Mouse (Mus musculus): ENCODE measurements around the gene Pnkd.
"Not testable (repeated sequence)": the region's sequence is repeated elsewhere in the genome, so short reads cannot be mapped to it uniquely, and the experiment has no call there.

The Pnkd gene

GRCm38 (mm10) chr1:74298157-74298750 is 13.5 kb downstream of the Pnkd start:
- DNase-seq = peak; percentile 22

DNA sequence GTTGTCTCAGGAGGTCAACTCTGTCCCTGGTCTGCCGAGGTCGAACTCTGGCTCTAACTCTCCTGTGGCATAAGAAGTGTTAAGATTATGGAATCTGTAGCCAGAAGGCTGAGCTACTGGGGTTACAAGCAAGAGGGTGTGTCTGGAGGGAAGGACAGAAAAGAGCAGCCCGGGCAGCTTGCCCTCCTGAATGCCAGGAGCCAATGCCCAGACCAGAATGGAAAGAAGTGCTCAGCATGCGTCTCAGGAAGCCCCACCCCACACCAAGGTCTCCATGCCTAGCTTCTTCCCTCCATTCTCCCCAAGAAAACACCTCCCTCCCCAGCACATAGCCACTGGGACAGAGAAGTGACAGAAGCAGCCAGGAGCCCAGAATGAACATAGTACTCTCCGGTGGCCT is 14.3 kb downstream of the Pnkd start:
- DNase-seq = peak; percentile 75

DNA sequence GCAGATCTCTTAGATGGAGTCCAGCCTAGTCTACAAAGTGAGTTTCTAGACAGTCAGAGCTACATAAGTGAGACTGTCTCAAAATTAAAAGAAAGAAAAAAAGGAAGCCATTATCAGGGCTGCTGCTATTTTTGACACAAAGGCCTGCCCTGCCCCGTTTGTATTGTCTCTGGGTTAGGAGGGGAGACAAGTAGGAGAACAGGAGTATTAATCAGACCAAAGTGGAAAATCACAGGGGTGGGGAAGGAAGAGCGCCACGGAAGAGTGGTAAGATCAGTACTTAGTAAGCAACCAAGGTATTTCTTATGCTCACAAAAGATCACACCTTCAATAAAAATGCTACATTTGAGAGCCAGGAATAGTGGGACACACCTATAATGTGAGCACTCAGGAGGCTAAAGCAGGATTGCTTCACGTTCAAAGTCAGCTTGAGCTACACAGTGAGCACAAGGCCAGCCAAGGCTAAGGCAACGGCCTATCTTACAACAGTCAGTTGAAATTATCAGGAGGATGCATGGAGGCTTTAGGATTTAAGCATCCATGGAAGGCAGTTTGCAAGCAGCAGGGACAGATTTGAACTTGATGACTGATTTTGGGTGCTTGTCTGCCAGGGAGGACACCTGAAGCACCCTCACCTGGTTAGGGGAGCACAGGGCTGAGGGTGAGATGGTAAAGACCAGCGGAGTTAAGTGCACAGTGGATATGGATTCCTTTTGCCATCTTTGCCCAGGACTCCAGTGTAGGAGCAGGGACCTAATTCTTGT is 15.8 kb downstream of the Pnkd start:
- DNase-seq = no peak

GRCm38 (mm10) chr1:74302229-74302628 is 17.5 kb downstream of the Pnkd start:
- DNase-seq = no peak

DNA sequence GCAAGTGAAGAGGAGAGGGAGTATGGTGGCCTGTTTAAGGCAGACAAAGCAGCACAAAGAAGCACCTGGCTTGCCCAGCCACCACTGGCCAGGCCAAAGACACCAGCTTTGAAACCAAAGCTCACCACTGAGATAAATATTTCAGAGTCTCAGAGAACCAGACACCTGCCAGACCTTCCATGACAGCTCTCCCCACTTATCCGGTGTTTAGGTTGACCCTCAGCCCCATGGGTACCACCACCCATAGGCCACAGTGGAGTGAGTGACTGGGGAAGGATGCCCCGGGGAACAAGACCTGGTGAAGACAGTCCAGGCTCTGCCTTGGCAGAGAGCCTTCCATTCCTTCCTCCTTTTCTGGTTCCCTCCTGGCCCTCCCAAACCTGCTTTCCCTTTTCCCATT is 18.1 kb downstream of the Pnkd start:
- DNase-seq = peak; percentile 50

GRCm38 (mm10) chr1:74303509-74304338 is 19.0 kb downstream of the Pnkd start:
- peak; percentile 69 for DNase-seq

DNA sequence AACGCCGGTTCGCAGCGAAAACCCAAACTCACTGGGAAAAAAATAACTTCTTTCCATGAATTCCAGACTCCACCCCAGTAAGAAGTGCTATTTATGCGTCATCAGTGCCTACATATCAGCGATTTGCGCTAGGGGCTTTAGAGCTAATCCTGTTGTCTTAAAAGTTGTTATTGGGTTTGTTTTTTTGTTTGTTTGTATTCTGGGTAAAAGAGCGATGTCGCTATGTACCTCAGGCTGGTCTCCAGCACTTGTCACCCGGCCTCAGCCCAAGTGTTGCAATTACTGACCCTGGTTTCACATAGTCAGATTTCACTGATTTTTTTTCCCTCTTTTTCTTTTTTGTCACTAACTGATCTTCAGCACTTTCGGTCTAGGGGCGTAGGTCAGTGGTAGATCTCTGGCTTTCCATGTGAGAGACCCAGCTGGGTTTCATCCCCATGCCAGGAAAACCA is 19.6 kb downstream of the Pnkd start:
- no peak for DNase-seq

GRCm38 (mm10) chr1:74304946-74305345 is 20.2 kb downstream of the Pnkd start:
- DNase-seq = peak; percentile 20

DNA sequence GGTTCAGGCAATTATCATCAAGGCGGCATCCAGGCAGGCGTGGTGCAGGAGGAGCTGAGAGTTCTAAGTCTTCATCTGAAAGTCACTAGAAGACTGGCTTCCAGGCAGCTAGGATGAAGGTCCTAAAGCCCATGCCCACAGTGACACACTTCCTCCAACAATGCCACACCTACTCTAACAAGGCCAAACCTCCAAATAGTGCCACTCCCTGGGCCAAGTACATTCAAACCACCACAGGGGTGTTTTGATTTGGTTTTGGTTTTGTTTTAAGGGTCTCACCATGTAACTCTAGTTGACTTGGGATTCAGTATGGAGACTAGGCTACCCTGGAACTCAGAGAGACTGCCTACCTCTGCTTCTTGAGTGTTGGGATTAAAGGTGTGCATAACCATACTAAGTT is 20.8 kb downstream of the Pnkd start, which contains the start of gene Tmbim1:
Gene Tmbim1, minus strand, starts transcription at position 101 of the 400 bp plus-strand sequence.
- DNase-seq = no peak

- DNase-seq = no peak
Measured at GRCm38 (mm10) chr1:74307146-74307545, 22.4 kb downstream of the Pnkd start.

DNA sequence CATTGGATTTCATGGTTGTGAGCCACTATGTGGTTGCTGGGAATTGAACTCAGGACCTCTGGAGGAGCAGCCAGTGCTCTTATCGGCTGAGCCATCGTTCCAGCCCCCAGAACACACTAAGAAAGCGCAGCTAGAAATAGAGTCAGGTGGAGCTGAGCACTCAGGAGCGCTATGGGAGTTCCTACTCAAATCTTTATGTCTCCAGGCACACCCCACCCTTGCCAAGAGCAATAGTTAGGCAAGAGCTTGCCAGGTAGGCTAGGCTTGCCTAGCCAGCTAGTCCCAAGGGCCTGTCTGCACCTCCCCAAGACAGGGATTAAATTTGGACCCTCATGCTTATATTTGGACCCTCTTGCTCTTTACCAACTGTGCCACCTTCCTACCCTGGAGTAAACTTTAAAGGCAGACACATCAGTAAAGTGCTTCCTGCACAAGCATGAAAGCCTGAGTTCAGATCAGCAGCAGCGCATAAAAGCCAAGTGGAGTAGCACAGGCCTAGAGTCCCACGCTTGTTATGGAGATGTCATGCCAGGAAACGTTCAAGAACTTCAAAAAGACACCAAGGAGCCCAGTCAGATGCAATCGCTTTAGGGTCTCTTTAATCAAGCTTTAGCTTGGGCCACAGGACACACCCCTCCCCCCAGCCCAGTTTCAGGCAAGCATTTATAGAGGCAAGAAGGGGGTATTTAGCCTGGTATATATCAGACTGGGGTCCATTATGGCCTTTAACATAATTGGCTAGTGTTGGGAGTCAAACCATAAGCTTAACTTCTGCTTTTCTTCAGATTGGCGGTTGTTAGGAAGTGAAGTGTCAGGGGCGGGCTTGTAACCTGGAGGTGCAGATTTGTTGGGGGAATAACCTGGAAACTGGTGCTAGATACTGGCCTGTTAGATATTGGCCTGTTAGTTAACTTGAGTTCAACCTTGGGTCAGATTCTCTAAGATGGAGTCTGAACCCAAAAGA is 23.6 kb downstream of the Pnkd start:
- DNase-seq = no peak

DNA sequence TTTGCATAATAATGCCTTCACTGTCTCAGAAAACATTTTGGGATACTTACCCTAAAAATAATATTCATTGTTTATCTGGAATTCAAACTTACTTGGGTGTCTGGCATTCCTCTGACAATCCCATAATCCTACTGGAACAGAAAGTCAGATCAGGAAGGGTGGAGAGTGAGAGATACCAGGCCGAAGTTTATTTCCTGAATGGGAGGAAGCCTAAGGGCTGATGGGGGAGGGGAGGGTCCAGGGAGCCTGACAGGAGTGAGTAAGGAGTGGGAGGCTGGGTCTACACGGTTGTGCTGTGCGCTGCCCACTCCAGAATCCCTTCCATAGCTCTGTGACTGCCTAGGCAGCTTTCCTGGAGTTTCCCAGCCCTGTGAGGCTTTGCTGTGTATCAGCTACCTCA is 25.0 kb downstream of the Pnkd start:
- no peak for DNase-seq

DNA sequence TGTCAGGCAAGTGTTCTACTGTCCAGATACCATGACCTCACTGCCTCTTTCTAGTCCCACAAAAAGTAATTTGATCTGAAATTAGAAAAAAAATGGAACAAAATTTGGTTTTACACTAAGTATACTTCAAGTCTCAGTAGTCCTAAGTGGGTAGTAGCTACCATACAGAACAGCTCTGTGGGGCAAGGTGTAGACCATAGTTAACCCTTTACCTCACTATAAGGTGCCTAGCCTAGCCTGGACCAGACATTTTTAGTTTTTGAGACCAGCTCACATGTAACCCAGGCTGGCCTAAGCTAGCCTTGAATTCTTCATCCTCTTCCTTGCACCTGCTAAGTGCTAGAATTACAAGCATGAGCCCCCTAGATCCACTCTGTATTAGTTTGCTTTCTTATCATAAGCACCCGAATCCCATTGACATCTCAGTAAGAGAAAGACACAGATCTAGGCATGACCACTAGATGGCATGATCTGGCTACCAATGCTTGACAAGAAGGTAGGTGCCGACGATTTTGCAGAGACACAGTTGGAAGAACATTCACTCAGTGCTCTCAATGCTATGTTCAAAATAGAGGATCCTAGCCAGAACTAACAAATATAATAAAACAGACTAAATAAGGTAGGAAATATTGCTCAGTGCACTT is 28.4 kb downstream of the Pnkd start:
- peak; percentile 69 for DNase-seq

GRCm38 (mm10) chr1:74314796-74315195 is 30.1 kb downstream of the Pnkd start:
- no peak for DNase-seq

DNA sequence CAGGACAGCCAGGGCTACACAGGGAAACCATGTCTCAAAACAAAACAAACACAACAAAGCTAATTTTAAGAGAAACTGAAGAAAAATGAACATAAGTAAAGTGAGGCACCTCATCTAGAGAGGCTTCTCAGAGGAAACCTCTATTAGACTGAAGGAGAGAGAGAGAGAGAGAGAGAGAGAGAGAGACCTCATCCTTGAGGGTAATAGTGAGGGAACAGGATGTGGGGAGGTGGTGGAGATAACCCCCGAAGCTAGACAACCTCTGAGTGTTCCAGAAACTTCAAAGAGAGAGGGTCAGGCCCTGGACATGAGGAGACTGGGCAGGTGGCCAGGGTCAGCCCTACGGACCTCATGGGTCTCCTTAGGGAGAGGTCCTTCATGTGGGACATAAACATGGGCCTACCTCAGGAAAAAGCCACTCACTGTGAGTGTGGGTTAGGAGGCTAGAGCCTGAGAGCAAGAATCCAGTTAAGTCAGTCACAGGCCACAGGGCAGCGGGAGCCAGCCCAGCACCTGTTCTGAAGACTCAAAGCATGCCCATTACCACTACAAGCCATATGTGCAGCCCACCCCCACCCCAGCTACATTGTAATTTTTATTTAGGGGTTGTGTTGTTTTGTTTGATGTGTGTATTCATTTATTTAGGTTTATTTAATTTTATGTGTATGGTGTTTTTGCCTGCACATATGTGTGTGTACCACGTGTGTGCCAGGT is 31.5 kb downstream of the Pnkd start:
- no peak for DNase-seq

DNA sequence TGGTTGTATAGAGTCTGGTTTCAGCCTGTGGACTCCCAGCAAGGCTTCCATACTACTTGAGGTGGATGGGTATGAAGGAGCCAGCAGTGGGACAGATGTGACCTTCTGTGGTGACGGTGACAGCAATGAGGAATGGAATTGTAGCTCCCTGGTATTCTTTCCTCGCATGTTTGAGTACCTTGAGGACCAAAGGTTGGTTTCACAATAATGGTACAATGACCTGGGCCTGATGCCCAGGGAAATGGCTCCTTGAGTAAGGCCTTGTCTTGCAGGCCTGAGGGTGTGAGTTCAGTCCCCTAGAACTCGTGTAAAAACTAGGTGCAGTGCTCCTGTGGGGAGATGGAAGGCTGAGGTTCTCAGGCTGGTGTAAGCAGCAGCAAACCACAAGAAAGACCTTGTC is 34.0 kb downstream of the Pnkd start:
- DNase-seq = no peak

DNA sequence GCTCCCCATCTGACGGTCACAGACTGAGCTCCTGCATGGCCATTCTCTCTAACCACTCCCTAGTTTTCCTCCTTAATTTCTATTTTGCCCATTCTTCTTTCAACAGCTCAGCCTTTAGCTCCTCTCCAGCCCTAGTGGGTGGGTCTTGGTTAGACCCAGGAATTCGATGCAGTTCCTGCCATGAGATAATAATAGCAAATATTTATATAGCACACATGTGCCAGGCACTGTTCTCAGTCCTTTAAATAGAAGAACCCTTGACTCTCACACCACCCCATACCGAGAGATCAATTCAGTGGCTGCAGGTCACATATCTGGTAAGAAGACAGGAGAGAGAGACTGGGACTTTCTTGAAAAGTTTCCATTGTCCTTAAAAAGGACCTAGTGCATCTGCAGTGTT is 36.7 kb downstream of the Pnkd start:
- DNase-seq = no peak

DNA sequence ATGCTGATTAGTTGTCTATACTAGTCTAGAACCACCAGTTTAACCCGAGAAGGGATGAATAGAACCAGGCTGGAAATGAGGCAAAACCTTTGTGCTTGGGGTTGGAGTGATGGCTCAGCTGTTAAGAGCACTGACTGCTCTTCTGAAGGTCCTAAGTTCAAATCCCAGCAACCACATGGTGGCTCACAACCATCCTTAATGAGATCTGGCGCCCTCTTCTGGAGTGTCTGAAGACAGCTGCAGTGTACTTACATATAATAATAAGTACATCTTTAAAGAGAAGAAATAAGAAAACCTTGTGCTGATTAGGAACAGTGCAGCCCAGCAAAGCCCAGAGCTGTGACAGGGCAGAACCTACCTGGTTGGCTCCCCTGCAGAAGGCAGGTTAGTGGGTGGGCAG is 42.2 kb downstream of the Pnkd start:
- DNase-seq = not testable (repeated sequence)

DNA sequence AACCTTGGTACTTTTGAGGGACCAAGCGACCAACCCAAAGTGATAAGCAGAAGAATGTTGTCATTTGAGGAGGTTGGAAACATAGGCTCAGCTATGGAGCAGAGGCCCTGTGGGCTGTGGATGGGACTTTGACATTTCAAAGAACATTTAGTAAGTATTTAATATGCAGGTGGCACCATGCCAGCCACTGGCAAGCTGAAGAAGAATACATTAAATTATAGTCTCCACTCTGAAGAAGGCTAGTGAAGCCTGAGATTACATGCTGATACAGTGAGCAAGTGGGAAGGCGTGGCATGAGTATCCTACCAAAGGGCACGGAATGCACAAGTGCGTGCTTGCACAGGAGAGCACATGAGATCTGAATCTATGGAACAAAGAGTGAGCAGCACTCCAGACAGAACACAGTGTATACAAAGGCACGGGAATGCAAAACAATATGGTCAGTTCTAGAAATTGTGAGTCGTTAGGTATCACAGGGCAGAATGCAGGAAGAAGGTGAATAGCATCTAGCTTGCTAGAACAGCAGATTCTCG is 45.2 kb downstream of the Pnkd start:
- DNase-seq = no peak

DNA sequence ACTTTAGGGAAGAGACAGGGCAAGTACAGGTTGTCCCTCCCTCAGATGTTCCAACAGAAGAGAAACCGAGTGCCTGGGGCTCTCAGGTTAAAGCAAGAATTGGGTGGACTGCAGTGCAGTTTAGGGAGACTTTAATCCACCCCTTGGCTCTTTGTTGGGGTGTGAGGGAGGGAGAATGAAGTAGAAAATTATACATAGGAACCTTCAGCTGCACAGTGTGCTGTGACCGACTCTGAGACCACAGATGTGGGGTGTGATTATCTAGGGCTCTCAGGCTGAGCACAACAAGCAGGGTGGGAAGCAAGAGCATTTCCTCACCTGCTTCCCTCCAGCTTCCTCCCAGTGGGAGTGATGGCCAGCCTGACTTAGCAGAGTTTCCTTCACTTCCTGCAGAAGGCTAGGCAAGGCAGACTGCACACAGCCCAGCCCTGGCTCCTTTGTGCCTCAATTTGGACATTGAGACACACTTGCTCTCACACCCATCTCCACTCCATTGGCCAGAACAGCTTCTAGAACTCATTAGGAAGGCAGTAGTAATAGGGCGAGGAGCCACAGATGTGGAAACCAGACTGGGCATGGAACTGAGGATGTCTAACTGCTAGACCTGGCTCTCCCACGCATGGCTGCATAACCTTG is 46.4 kb downstream of the Pnkd start:
- peak; percentile 39 for DNase-seq

Data from cerebellum, adult 9-11 months (tissue).